Mouse (Mus musculus): ENCODE measurements around the gene Nelfcd. TPM values are rescaled to one million over a fixed set of nuclear protein-coding genes. Genes with fewer than 3 reads are reported as not detected.
A peak's percentile ranks its signal among the peaks of the same experiment; 100 is the strongest.

Nelfcd gene
- polyA plus RNA-seq, 2 experiments, result 109 to 118 TPM

- H3K27me3 ChIP-seq (ENCODE audit: control insufficient read depth, insufficient read depth, low read length), result no peaks in the 10 kb centered on the region
- no peak overlapping the region for H3K27ac ChIP-seq (replicated peaks; ENCODE audit: low read depth, low read length)
- H3K4me1 ChIP-seq (ENCODE audit: control insufficient read depth, insufficient read depth, low read length), result peaks cover 23% of the 10 kb centered on the region
- ATAC-seq (ENCODE audit: low FRiP score, low read depth), result no peak
- no peak overlapping the region for H3K9ac ChIP-seq (ENCODE audit: low read depth, low read length, severe bottlenecking)
- WGBS, result 79% methylated on average over 4 of the region's 4 CpGs
- H3K4me3 ChIP-seq (replicated peaks; ENCODE audit: low read length), result no peak overlapping the region
- DNase-seq (ENCODE audit: low spot score), result no peak
- no peaks in the 10 kb centered on the region for H3K9me3 ChIP-seq (ENCODE audit: control insufficient read depth, low read length)
- H3K4me2 ChIP-seq (replicated peaks; ENCODE audit: low read depth, low read length, severe bottlenecking), result no peak overlapping the region
- H3K36me3 ChIP-seq (ENCODE audit: control insufficient read depth, insufficient read depth, low read length), result no peaks in the 10 kb centered on the region
- TF ChIP-seq POLR2A (IDR thresholded peaks at IDR 0.05; ENCODE audit: borderline replicate concordance, extremely low read depth, insufficient read depth, insufficient read length), result no peak
Observed at GRCm38 (mm10) chr2:174441898-174442297, 26.3 kb downstream of the Nelfcd start.

GRCm38 (mm10) chr2:174442460-174442859 is 26.9 kb downstream of the Nelfcd start:
- 0 out of 2 replicates have a peak overlapping the region, but pooled peaks have one; percentile 13 for H3K27ac ChIP-seq (replicated peaks; ENCODE audit: low read depth, low read length)

GRCm38 (mm10) chr2:174443046-174443445 is 27.4 kb downstream of the Nelfcd start:
- Histone ChIP-seq H3K27me3 (ENCODE audit: control insufficient read depth, insufficient read depth, low read length) (no peaks in the 10 kb centered on the region), H3K27ac (replicated peaks; ENCODE audit: low read depth, low read length) (no peak overlapping the region), H3K9ac (ENCODE audit: low read depth, low read length, severe bottlenecking) (no peak overlapping the region), H3K36me3 (ENCODE audit: control insufficient read depth, insufficient read depth, low read length) (no peaks in the 10 kb centered on the region), H3K4me1 (ENCODE audit: control insufficient read depth, insufficient read depth, low read length) (peaks cover 19% of the 10 kb centered on the region), H3K9me3 (ENCODE audit: control insufficient read depth, low read length) (no peaks in the 10 kb centered on the region), H3K4me2 (replicated peaks; ENCODE audit: low read depth, low read length, severe bottlenecking) (no peak overlapping the region), H3K4me3 (replicated peaks; ENCODE audit: low read length) (no peak overlapping the region)
- TF ChIP-seq POLR2A (IDR thresholded peaks at IDR 0.05; ENCODE audit: borderline replicate concordance, extremely low read depth, insufficient read depth, insufficient read length), result no peak
- ATAC-seq (ENCODE audit: low FRiP score, low read depth), result no peak
- WGBS, result 40% methylated on average over 2 of the region's 2 CpGs
- no peak for DNase-seq (ENCODE audit: low spot score)

More at GRCm38 (mm10) chr2:174442460-174442859, 26.9 kb downstream of the Nelfcd start:
- DNase-seq (ENCODE audit: low spot score), result no peak
- H3K36me3 ChIP-seq (ENCODE audit: control insufficient read depth, insufficient read depth, low read length), result no peaks in the 10 kb centered on the region
- no peak for ATAC-seq (ENCODE audit: low FRiP score, low read depth)
- no peaks in the 10 kb centered on the region for H3K27me3 ChIP-seq (ENCODE audit: control insufficient read depth, insufficient read depth, low read length)
- no peak for TF ChIP-seq POLR2A (IDR thresholded peaks at IDR 0.05; ENCODE audit: borderline replicate concordance, extremely low read depth, insufficient read depth, insufficient read length)
- no peaks in the 10 kb centered on the region for H3K9me3 ChIP-seq (ENCODE audit: control insufficient read depth, low read length)
- 55% methylated on average over 9 of the region's 9 CpGs for WGBS
- no peak overlapping the region for H3K4me3 ChIP-seq (replicated peaks; ENCODE audit: low read length)
- H3K4me2 ChIP-seq (replicated peaks; ENCODE audit: low read depth, low read length, severe bottlenecking), result no peak overlapping the region
- peaks cover 23% of the 10 kb centered on the region for H3K4me1 ChIP-seq (ENCODE audit: control insufficient read depth, insufficient read depth, low read length)
- no peak overlapping the region for H3K9ac ChIP-seq (ENCODE audit: low read depth, low read length, severe bottlenecking)

GRCm38 (mm10) chr2:174444359-174444758 is 28.8 kb downstream of the Nelfcd start:
- DNase-seq (ENCODE audit: low spot score) (no peak), ATAC-seq (ENCODE audit: low FRiP score, low read depth) (no peak)
- H3K9ac ChIP-seq (ENCODE audit: low read depth, low read length, severe bottlenecking), result no peak overlapping the region
- no peak for TF ChIP-seq POLR2A (IDR thresholded peaks at IDR 0.05; ENCODE audit: borderline replicate concordance, extremely low read depth, insufficient read depth, insufficient read length)
- H3K9me3 ChIP-seq (ENCODE audit: control insufficient read depth, low read length), result no peaks in the 10 kb centered on the region
- no peaks in the 10 kb centered on the region for H3K27me3 ChIP-seq (ENCODE audit: control insufficient read depth, insufficient read depth, low read length)
- no peak overlapping the region for H3K4me3 ChIP-seq (replicated peaks; ENCODE audit: low read length)
- H3K4me1 ChIP-seq (ENCODE audit: control insufficient read depth, insufficient read depth, low read length), result peaks cover 8% of the 10 kb centered on the region
- no peak overlapping the region for H3K4me2 ChIP-seq (replicated peaks; ENCODE audit: low read depth, low read length, severe bottlenecking)
- no peak overlapping the region for H3K27ac ChIP-seq (replicated peaks; ENCODE audit: low read depth, low read length)
- WGBS, result 98% methylated on average over 7 of the region's 7 CpGs
- H3K36me3 ChIP-seq (ENCODE audit: control insufficient read depth, insufficient read depth, low read length), result no peaks in the 10 kb centered on the region

GRCm38 (mm10) chr2:174445018-174445417 is 29.4 kb downstream of the Nelfcd start:
- no peak overlapping the region for H3K27ac ChIP-seq (replicated peaks; ENCODE audit: low read depth, low read length)
- no peak overlapping the region for H3K4me2 ChIP-seq (replicated peaks; ENCODE audit: low read depth, low read length, severe bottlenecking)
- H3K9me3 ChIP-seq (ENCODE audit: control insufficient read depth, low read length), result no peaks in the 10 kb centered on the region
- no peak overlapping the region for H3K4me3 ChIP-seq (replicated peaks; ENCODE audit: low read length)
- DNase-seq (ENCODE audit: low spot score) (no peak), ATAC-seq (ENCODE audit: low FRiP score, low read depth) (no peak)
- H3K9ac ChIP-seq (ENCODE audit: low read depth, low read length, severe bottlenecking), result no peak overlapping the region
- H3K36me3 ChIP-seq (ENCODE audit: control insufficient read depth, insufficient read depth, low read length), result no peaks in the 10 kb centered on the region
- WGBS, result 78% methylated on average over 6 of the region's 6 CpGs
- no peaks in the 10 kb centered on the region for H3K27me3 ChIP-seq (ENCODE audit: control insufficient read depth, insufficient read depth, low read length)
- peaks cover 8% of the 10 kb centered on the region for H3K4me1 ChIP-seq (ENCODE audit: control insufficient read depth, insufficient read depth, low read length)
- TF ChIP-seq POLR2A (IDR thresholded peaks at IDR 0.05; ENCODE audit: borderline replicate concordance, extremely low read depth, insufficient read depth, insufficient read length), result no peak

GRCm38 (mm10) chr2:174446492-174446891 is 30.9 kb downstream of the Nelfcd start:
- Histone ChIP-seq H3K9me3 (ENCODE audit: control insufficient read depth, low read length) (no peaks in the 10 kb centered on the region), H3K4me1 (ENCODE audit: control insufficient read depth, insufficient read depth, low read length) (peaks cover 8% of the 10 kb centered on the region), H3K9ac (ENCODE audit: low read depth, low read length, severe bottlenecking) (no peak overlapping the region), H3K27ac (replicated peaks; ENCODE audit: low read depth, low read length) (no peak overlapping the region), H3K36me3 (ENCODE audit: control insufficient read depth, insufficient read depth, low read length) (no peaks in the 10 kb centered on the region), H3K4me3 (replicated peaks; ENCODE audit: low read length) (no peak overlapping the region), H3K27me3 (ENCODE audit: control insufficient read depth, insufficient read depth, low read length) (no peaks in the 10 kb centered on the region), H3K4me2 (replicated peaks; ENCODE audit: low read depth, low read length, severe bottlenecking) (no peak overlapping the region)
- peak; percentile 42 for ATAC-seq (ENCODE audit: low FRiP score, low read depth)
- TF ChIP-seq POLR2A (IDR thresholded peaks at IDR 0.05; ENCODE audit: borderline replicate concordance, extremely low read depth, insufficient read depth, insufficient read length), result no peak
- DNase-seq (ENCODE audit: low spot score), result no peak
- 41% methylated on average over 7 of the region's 7 CpGs for WGBS
